Mouse (Mus musculus) adrenal gland, adult 2 months (tissue): ENCODE data around the gene Ing5. TPM values are rescaled to one million over a fixed set of nuclear protein-coding genes. Genes with fewer than 3 reads are reported as not detected.
"Not testable (repeated sequence)": the region's sequence is repeated elsewhere in the genome, so short reads cannot be mapped to it uniquely, and the experiment has no call there.

Experiments used
- DNase-seq: peaks from one replicate; pipeline ENCODE4 v3.0.0; 2021
- polyA plus RNA-seq: library from polyadenylated mRNA; depleted of rRNA; stranded (reverse); fragments of >200 nt; gene quantifications from 2 replicates; pipeline ENCODE4 v1.2.3, GENCODE M21; 2012
- total RNA-seq, 2 experiments: library from RNA; stranded (reverse); gene quantifications; 2 replicates each; pipeline ENCODE4 v1.2.3; 2021

Ing5 gene
- total and polyA plus RNA-seq, 3 experiments = 4.3 to 19.1 (median 14.8) TPM

DNA sequence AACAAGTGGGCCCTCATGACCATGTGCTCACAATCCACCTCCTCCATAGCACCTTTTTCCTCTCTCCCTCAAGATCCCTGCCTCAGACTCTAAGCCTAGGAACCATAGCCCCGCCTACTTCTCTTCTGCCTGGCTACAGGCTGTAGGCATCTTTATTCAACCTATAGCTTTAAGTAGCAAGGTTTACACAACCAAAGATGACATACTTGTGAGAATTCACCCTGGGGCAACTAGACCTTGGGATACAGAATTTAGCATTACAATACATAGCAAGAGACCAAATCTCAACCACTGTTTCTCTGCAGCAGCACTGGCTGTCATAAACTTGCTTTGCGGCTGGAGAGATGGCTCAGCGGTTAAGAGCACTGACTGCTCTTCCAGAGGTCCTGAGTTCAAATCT lies 6.2 kb downstream of the Ing5 start:
- DNase-seq = no peak

GRCm38 (mm10) chr1:93811495-93812039 lies 7.8 kb downstream of the Ing5 start:
- no peak for DNase-seq

- peak; percentile 63 for DNase-seq
Measured at GRCm38 (mm10) chr1:93817823-93818532, 14.2 kb downstream of the Ing5 start.

GRCm38 (mm10) chr1:93818722-93819121 lies 15.0 kb downstream of the Ing5 start:
- DNase-seq = peak; percentile 61

DNA sequence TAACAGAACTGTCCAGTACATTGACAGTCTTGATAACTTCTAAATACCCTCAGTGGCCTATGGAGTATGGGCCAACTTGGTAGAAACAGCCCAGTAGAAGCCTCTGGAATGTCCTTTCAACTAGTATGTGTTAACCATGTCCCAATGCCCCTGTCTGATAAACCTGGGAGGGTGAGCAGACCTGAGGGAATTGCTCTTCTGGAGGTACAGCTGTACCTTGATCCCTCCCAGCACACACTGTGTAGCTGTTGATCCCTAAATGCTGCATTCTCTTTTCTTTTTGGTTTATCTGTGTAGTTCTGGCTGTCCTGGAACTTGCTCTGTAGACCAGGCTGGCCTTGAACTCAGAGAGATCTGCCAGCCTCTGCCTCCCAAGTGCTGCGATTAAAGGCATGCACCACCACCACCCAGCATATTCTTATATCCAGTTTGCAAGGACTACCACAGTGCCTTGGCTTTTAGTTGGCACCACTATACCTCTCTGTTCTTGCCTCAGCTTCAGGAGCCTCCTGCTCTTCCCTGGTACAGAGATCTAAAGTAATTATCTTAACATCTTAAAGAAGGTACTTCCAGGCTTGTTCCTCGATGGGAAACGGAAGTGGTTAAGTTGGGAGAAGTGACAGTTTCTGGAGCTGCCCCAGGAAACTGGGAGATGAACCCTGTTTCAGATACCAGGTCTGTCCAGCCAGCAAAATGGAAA lies 20.2 kb downstream of the Ing5 start:
- DNase-seq = no peak

DNA sequence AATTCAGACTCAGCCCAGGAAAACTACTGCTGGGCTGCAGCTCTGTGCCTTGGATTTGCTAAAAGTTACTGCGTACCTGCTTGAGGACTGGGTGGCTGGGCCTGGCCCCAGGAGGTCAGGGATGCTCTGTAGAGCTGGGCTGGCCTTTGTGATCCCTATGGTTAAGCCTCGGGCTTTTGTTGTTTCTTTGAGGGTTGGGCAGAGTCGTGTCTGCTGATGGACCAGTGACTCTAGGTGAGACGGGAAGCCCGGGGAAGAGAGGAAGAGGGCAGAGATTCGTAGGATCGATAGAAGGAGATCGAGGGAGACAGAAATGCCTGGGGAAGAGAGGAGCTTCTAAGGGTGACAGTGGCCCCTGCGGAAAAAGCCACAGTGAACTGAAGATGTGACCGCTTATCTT lies 20.8 kb downstream of the Ing5 start, which contains the start of gene D2hgdh:
Gene D2hgdh, plus strand, starts transcription at position 301 of the 400 bp plus-strand sequence.
- DNase-seq = no peak

DNA sequence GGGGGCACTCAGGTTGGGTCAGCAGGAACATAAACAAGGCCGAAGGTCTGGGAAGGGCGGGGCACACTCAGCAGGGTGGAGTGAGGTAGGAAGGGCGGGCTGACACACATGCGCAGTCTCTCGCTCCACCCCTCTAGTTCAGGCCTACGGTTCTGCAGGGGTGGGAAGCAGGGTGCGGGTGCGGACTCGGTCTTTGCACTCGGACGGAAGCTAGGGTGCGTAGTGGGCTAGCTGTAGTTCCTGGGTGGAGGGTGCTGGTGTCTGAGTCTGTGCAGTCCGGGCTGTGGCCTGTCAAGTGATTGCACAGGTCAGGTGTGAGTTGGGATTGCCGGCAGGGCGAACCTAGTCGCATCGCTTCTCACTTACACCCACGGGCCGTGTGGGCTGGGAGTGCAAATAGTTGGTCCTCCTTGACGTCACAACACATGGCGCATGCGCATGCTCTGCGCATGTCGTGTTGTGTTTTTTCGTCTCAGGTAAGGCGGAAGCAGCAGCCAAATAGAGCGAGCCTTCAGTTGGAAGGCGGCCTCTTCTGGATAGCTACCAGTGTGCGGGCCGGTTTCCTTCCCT lies 21.4 kb downstream of the Ing5 start:
- peak; percentile 97 for DNase-seq

DNA sequence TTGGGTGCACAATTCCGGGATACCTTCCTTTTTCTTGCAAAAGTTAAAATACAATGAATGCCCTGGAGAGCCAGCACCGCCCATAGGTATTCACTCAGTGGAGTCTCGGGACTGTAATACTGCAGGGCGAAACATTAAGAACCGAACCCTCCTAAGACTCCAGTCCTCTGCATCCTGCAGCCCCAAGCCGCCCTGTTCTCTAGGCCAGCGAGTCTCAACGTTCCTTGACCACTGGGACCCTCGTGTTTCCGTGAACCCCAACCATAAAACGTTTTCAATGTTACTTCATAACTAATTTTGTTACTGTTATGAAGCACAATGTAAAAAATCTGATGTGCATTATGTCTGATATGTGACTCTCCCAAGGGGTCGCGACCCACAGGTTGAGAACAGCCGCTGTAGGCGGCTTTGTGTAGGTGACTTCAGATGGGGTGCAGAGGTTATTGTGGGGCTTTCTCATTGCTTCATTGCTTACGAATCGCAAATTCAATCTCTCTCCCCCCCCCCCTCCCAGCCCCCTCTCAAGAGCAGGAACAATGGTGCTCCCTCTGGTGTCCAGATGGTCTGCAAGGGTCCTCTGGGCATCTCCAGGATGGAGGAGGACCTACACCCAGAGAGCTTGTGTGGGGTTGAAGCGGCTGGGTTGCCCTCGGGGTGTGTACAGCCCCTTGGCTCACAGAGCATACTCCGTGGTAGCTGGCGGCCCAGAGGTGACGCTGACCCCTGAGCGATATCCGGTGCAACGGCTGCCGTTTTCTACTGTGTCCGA lies 22.2 kb downstream of the Ing5 start:
- DNase-seq = peak; percentile 39

DNA sequence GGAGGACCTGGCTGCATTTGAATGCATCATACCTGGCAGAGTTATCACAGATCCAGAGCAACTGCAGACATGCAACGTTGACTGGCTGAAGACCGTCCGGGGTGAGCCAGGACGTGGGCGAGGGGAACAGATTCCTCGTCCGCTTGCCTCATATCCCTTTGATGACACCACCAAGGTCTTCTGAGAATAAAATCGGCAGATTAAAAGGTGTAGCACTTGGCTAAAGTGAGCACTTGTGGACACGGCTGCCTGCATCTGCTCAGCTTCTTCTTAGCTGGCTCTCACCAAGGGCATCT lies 22.7 kb downstream of the Ing5 start:
- DNase-seq = peak; percentile 5

- DNase-seq = peak; percentile 10
Measured at GRCm38 (mm10) chr1:93832754-93833360, 29.1 kb downstream of the Ing5 start.

- peak; percentile 3 for DNase-seq
Measured at GRCm38 (mm10) chr1:93834671-93835150, 30.9 kb downstream of the Ing5 start.

- peak; percentile 6 for DNase-seq
Measured at GRCm38 (mm10) chr1:93835211-93835610, 31.4 kb downstream of the Ing5 start.

DNA sequence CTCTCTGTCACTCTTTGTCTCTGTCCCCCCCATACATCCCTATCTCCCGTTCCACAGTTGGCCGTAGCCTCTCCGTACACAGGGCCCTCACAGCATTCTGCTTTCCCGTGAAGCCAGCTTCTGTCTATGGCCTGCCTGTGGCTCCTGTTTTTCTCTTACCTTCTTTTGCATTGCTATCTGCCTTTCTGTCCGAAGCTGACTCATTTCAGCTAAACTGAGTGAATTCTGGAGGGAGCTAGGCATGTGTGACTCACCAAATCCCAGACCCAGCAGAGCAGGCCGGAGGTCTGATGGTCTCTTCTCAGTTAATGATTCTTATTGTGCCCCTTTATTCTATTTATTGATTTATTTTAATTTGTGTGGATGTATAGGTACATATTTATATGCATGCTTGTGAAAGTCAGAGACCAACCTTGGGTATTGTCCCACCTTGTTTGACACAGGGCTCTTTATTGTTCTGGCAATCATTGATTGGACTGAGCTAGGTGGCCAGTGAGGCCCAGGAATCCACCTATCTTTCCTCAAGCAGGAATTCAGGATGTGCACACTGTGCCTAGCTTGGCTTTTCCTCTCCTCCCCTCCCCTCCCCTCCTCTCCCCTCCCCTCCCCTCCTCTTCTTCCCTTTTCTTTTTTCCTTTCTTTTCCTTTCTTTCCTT lies 32.2 kb downstream of the Ing5 start:
- peak; percentile 52 for DNase-seq

DNA sequence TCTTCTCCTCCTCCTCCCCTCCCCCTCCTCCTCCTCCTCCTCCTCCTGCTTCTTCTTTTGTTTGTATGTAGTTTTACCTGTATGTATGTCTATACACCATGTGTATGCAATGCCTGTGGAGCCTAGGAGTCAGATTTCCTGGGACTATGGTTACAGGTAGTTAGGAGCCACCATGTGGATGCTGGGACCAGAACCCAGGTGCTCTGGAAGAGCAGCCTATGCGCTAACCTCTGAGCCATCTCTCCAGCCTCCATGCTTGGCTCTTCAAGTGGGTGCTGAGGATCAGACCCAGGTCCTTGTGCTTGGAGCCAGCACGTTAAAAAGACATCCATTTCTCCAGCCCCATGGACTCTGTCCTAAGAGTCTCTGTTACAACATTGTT lies 32.8 kb downstream of the Ing5 start:
- peak; percentile 0 for DNase-seq

DNA sequence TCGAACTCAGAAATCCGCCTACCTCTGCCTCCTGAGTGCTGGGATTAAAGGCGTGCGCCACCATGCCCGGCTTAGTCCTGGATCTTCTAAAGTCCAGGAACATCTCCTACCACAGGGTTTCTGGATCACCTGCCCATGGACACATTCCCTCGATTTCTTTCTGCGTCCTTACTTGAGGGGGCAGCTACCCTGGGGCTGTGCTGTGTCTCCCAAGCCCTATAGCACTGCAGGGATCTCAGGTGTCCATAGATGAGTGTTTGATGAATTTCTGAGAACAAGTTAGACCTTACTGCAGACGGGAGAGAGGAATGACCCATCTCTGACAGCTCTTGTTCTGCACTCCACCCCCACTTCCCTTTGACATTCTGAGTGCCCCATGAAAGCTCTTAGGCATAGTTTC lies 33.6 kb downstream of the Ing5 start:
- peak; percentile 1 for DNase-seq

GRCm38 (mm10) chr1:93838569-93838968 lies 34.8 kb downstream of the Ing5 start:
- not testable (repeated sequence) for DNase-seq

DNA sequence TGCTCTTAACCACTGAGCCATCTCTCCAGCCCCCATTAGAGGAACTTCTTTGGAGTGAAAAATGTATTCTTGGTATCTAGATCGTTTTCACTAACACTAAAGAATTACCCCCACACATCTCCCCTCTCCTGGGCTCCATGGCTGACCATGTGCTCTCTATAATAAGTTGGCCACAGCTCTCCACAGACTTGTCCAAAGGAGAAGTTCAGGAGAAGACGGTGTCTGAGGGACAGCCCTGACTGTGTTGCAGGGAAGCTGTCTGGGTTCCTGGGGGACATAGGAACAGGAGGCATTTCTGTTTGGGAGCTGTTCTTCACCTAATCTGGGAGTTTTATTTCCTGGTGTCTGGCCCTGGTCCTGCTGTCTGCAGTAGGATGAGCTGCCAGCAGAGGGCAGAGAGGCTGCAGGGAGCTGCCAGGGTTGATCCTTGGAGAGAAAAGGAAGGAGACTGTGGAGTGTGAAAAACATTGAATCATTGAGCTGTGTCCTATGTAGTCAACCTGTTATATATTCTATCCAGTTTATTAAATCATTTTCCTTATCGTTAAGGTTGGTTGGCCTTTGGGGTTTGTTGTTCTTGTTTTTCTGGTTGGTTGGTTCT lies 42.1 kb downstream of the Ing5 start:
- DNase-seq = not testable (repeated sequence)

GRCm38 (mm10) chr1:93855790-93856189 lies 52.0 kb downstream of the Ing5 start:
- DNase-seq = not testable (repeated sequence)

DNA sequence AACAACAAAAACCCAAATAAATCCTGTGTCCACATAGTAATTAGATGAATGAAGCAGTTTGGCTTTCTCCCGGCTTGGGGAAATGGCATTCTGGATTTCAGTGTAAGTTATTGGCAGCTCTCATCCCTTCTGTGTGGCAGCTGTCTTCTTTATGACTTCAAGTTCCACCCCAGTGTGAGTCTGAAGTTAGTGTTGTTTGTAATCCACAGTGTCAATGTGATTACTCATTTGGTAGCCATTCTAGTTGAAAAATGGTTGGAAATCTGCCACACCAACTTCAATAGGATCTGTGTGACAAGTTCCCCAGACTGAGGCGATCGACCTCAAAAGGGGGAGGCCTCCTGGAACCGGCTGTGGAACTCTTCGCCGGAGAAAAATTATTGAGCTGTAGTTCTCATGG lies 53.6 kb downstream of the Ing5 start:
- no peak for DNase-seq

DNA sequence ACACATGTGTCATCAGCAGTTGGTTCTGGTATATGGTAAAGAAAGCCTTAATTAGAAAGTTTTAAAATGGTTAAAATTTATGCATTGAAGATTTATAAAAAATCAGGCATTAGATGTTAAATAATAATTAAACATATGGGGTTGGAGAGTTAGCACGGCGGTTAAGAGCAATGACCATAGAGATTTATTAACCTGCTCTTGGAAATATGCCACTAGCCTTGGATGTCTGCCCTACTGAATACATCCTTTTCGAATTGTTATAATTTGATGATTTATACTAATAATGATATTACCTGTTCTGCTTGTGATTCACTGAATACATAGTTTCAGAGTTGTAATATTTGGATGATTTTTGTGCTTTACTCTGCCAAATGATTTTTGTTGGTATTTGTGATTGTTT lies 54.2 kb downstream of the Ing5 start:
- no peak for DNase-seq

DNA sequence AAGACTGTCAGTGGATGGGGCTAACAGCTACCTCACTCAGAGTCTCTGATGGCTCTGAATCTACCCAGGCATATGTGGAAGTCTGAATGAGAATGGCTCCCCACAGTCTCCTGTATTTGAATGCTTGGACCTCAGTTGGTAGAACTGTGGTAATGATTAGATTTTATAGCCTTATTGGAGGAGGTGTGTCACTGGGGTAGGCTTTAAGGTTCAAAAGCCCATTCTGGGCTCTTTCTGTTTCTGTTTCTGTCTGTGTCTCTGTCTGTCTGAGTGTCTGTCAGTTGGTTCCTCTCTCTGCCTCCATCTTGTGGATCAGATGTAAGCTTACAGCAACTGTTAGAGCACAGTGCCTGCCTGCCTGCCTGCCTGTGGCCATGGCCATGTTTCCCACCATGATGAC lies 55.9 kb downstream of the Ing5 start:
- no peak for DNase-seq
